In the genomic region with DNA sequence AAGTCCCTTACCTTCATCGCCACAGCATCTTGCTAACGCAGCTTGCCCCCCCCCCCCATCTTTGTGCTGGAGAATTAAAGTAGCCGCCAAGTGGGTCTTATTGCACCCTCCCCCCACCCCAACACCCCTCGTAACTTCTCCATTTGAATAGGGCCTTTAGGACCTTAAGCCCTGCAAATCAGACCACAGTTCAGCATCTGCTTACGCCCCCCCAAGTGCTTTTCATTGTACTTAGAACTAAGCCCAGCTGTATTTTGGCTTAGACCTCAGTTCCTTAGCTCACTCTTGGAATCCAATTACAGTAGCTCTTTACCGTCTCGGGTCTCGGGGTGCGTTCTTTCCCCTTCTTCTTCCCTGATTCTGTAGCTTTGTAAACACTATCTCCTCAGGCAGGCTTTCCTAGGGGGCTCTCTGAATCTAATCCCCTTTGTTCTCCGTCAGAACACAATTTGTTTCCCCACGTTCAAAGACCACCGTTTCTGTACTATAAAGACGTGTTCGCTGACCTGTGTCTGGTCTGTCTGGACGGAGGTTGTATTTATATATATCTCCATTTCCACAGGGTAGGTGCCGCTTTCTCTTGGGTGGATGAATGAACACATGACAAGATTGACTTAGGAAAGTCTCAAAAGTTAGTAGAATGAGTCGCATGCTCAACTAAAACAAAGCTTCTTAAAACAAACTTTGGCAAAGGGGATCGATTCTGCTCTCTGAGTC, we compare ENCODE assay signal across 8 mouse cellular contexts.
A peak's percentile ranks its signal among the peaks of the same experiment; 100 is the strongest.
DNase-seq lines count a peak whose midpoint lies in the region; ATAC-seq lines count a peak whose summit lies in the region.
"Had no signal": no experiment of that assay in that cellular context is flagged by ENCODE, and none has a peak within 500 bp of the region (broad histone marks: within the 10 kb centered on the region; RNA-seq: fewer than 3 reads in every experiment).

No protein-coding gene starts in this region.

- no peaks in the 10 kb centered on the region for H3K9me3 ChIP-seq in lung, embryonic 15.5 days
- H3K9me3 ChIP-seq in forebrain, embryonic 13.5 days (replicated peaks): no peaks in the 10 kb centered on the region
- H3K9me3 ChIP-seq in limb, embryonic 12.5 days: no peaks in the 10 kb centered on the region
- H3K9me3 ChIP-seq in stomach, embryonic 16.5 days (replicated peaks; ENCODE audit: control insufficient read depth, low read length): no peaks in the 10 kb centered on the region

- H3K27me3 ChIP-seq in lung, embryonic 15.5 days: no peaks in the 10 kb centered on the region
- no peaks in the 10 kb centered on the region for H3K27me3 ChIP-seq in forebrain, embryonic 13.5 days
- H3K27me3 ChIP-seq in limb, embryonic 12.5 days: peaks cover 8% of the 10 kb centered on the region
- no peaks in the 10 kb centered on the region for H3K27me3 ChIP-seq in stomach, embryonic 16.5 days (ENCODE audit: control insufficient read depth, insufficient read depth, low read length)

- H3K27ac ChIP-seq in lung, embryonic 15.5 days: no peak overlapping the region
- H3K27ac ChIP-seq in forebrain, embryonic 13.5 days: no peak overlapping the region
- no peak overlapping the region for H3K27ac ChIP-seq in limb, embryonic 12.5 days
- no peak overlapping the region for H3K27ac ChIP-seq in stomach, embryonic 16.5 days (ENCODE audit: low read length)

- H3K4me1 ChIP-seq in lung, embryonic 15.5 days: 0 out of 2 replicates have a peak, but pooled peaks cover 5% of the 10 kb centered on the region
- peaks cover 14% of the 10 kb centered on the region for H3K4me1 ChIP-seq in forebrain, embryonic 13.5 days
- H3K4me1 ChIP-seq in limb, embryonic 12.5 days (replicated peaks): peaks cover 32% of the 10 kb centered on the region
- 0 out of 2 replicates have a peak, but pooled peaks cover 3% of the 10 kb centered on the region for H3K4me1 ChIP-seq in stomach, embryonic 16.5 days (ENCODE audit: control insufficient read depth, insufficient read depth, low read length)

- no peak for ATAC-seq in lung, embryonic 15.5 days (ENCODE audit: borderline replicate concordance, extremely low read depth, low FRiP score, low TSS enrichment)
- peak; percentile 66 for ATAC-seq in forebrain, embryonic 13.5 days
- ATAC-seq in limb, embryonic 12.5 days (ENCODE audit: insufficient number of reproducible peaks, insufficient read depth, low FRiP score, low TSS enrichment, low read depth): peak; percentile 42; the same call in 1 of the 2 replicates
- no peak for ATAC-seq in stomach, embryonic 16.5 days (ENCODE audit: insufficient read depth, low FRiP score)
- ATAC-seq in activated CD4-positive, CD25-positive, alpha-beta regulatory T cell, adult 4 months: no peak

- no peaks in the 10 kb centered on the region for H3K36me3 ChIP-seq in lung, embryonic 15.5 days
- no peaks in the 10 kb centered on the region for H3K36me3 ChIP-seq in forebrain, embryonic 13.5 days (ENCODE audit: poor library complexity, severe bottlenecking)
- no peaks in the 10 kb centered on the region for H3K36me3 ChIP-seq in limb, embryonic 12.5 days
- no peaks in the 10 kb centered on the region for H3K36me3 ChIP-seq in stomach, embryonic 16.5 days (ENCODE audit: control insufficient read depth, insufficient read depth, low read length)

- no peak overlapping the region for H3K9ac ChIP-seq in lung, embryonic 15.5 days
- H3K9ac ChIP-seq in forebrain, embryonic 13.5 days: peak overlapping the region; percentile 48; the same call in 1 of the 2 replicates
- H3K9ac ChIP-seq in limb, embryonic 12.5 days (replicated peaks): no peak overlapping the region
- H3K9ac ChIP-seq in stomach, embryonic 16.5 days (ENCODE audit: low read length): no peak overlapping the region

- H3K4me2 ChIP-seq in lung, embryonic 15.5 days: peak overlapping the region; percentile 42
- H3K4me2 ChIP-seq in forebrain, embryonic 13.5 days: peak overlapping the region; percentile 58
- peak overlapping the region; percentile 56 for H3K4me2 ChIP-seq in limb, embryonic 12.5 days
- H3K4me2 ChIP-seq in stomach, embryonic 16.5 days (ENCODE audit: low read depth, low read length): peak overlapping the region; percentile 37

- no peak for DNase-seq in lung, postnatal 14 days
- no peak for DNase-seq in right cerebral cortex, postnatal 25 days
- DNase-seq: cerebellum, adult 11-12 months had no signal

- WGBS in lung, embryonic 15.5 days: 9% methylated on average over 18 of the region's 18 CpGs
- WGBS in forebrain, embryonic 13.5 days: 1% methylated on average over 18 of the region's 18 CpGs
- 9% methylated on average over 18 of the region's 18 CpGs for WGBS in limb, embryonic 12.5 days
- 17% methylated on average over 18 of the region's 18 CpGs for WGBS in stomach, embryonic 16.5 days

- H3K4me3 ChIP-seq in lung, embryonic 15.5 days: no peak overlapping the region
- H3K4me3 ChIP-seq in forebrain, embryonic 13.5 days: peak overlapping the region; percentile 28
- H3K4me3 ChIP-seq in limb, embryonic 12.5 days (replicated peaks): peak overlapping the region; percentile 25
- peak overlapping the region; percentile 14; the same call in 1 of the 2 replicates for H3K4me3 ChIP-seq in stomach, embryonic 16.5 days (replicated peaks; ENCODE audit: low read length)

Comparison
In these comparisons a context has a peak if more than half of its experiments do, and no peak if none do; other contexts are left out.
1. ATAC-seq: peak in forebrain, embryonic 13.5 days (single experiment) and limb, embryonic 12.5 days (single experiment); none in lung, embryonic 15.5 days (single experiment), stomach, embryonic 16.5 days (single experiment) and activated CD4-positive, CD25-positive, alpha-beta regulatory T cell, adult 4 months (single experiment).
2. Peak in every context shown above with its lines, with median percentiles within 50 percentile points of each other: H3K4me2 ChIP-seq.